Mouse (Mus musculus): ENCODE measurements at regions not wholly inside any gene's neighbourhood (a gene's known extent, or its start where the extent isn't known, plus 50 kb on each side); places are given as distances from the start of the nearest gene placed in this dataset.
"Not testable (repeated sequence)": the region's sequence is repeated elsewhere in the genome, so short reads cannot be mapped to it uniquely, and the experiment has no call there.

DNA sequence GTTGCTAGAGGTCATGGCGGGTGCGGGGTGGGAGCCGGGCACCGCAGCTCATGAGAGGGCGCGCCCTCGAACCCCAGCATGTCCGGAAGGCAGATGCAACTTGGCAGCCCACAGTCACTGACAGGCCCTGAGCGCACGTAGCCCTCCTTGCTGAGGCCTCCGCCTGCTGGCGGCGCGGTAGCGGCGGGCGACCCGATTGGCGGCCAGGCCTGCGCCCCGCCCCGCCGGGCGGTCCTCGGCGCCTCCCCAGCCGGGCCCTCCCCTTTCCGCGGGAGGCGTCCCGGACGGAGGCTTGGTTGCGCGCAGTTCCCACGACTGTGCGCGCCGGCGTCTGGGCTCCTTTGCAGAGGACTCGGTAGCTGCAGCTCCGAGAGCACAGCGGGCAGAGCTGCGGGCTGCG is 301.9 kb downstream of the Hpcal1 start:
- DNase-seq = peak; percentile 11 to 65

DNA sequence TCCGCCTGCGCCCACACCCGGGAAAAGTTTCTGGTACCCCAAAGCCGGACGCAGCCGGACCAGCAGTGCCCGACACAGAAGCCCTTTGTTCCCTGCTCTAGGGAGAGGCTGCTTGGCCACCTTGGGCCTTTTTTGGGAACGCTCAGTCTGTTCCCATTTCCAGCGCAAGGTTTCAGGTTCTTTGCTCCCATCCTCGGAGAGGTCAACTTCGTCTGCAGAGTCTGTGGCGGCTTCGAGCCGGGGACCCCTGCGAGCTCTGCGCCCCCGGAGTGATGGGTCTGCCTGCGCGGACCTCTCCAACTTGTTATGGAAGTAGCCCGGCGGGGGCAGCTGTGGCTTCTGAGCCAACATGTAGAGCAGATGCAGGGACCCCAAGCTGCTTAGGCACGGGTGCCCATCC is 302.7 kb downstream of the Hpcal1 start:
- DNase-seq = not testable (repeated sequence)

Data from lung, postnatal 4 days (tissue).